Mouse (Mus musculus): ENCODE measurements around the gene Stpg3. TPM values are rescaled to one million over a fixed set of nuclear protein-coding genes. Genes with fewer than 3 reads are reported as not detected.

Stpg3 gene
- total and polyA plus RNA-seq, 2 experiments from 2014 or later = not detected

GRCm38 (mm10) chr2:25224492-25224765 is 10.0 kb upstream of the Stpg3 start, which contains the start of gene Tubb4b:
TSS of gene Tubb4b (minus strand) at chr2:25224702.
- DNase-seq (ENCODE audit: low spot score) (no peak), ATAC-seq (no peak)
- H3K4me2 ChIP-seq (ENCODE audit: low read depth, low read length) = peak within 1 kb of the TSS; percentile 84
- peak; percentile 62 for TF ChIP-seq CTCF (IDR thresholded peaks at IDR 0.05; ENCODE audit: low read depth)
- H3K27me3 ChIP-seq (ENCODE audit: insufficient read depth, low read length) = no peaks in the 10 kb centered on the region
- peak within 1 kb of the TSS; percentile 97 for H3K27ac ChIP-seq
- under 1% methylated on average over 17 of the region's 17 CpGs for WGBS
- no peaks in the 10 kb centered on the region for H3K36me3 ChIP-seq (ENCODE audit: insufficient read depth, low read length)
- no peaks in the 10 kb centered on the region for H3K9me3 ChIP-seq (ENCODE audit: low read length)
- peak within 1 kb of the TSS; percentile 87 for H3K9ac ChIP-seq (replicated peaks; ENCODE audit: low read length)
- peaks cover 19% of the 10 kb centered on the region for H3K4me1 ChIP-seq (ENCODE audit: insufficient read depth, low read length)
- H3K4me3 ChIP-seq (ENCODE audit: low read length) = peak within 1 kb of the TSS; percentile 80

DNA sequence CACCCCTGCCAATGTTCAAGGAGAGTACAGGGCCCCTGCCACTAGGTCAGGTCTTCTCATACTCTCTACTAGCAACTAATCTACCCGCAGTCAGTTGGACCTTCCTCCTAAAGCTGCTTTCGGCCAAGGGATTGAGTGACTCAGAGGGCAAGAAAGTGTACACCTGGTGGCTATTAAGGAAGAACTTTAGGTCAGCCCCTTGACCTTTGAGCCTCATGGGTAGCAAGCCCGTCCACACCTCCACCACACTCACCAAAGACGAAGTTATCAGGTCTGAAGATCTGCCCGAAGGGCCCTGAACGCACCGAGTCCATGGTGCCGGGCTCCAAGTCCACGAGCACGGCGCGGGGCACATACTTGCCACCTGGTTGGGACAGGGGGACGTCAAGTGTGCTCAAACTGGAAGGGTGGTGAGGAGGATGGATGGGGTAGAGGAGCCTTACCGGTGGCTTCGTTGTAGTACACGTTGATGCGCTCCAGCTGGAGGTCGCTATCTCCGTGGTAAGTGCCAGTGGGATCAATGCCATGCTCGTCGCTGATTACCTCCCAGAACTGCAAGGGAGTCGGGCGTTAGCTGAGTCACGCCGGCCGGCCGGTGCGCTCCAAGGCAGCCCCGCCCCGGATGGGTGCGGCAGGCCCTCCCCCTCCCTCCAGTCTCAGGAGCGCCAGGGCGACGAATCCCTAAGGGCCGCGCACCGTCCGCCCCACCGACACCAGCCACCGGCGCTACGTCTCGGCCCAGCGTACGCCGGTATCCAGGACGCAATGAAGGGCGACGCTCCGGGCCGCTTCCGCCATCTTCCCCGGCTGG is 9.4 kb upstream of the Stpg3 start:
- Histone ChIP-seq H3K36me3 (ENCODE audit: insufficient read depth, low read length) (no peaks in the 10 kb centered on the region), H3K9me3 (ENCODE audit: low read length) (no peaks in the 10 kb centered on the region), H3K27ac (peak overlapping the region; percentile 95), H3K4me2 (ENCODE audit: low read depth, low read length) (peak overlapping the region; percentile 84), H3K4me1 (ENCODE audit: insufficient read depth, low read length) (peaks cover 18% of the 10 kb centered on the region), H3K27me3 (ENCODE audit: insufficient read depth, low read length) (no peaks in the 10 kb centered on the region), H3K4me3 (ENCODE audit: low read length) (peak overlapping the region; percentile 80), H3K9ac (replicated peaks; ENCODE audit: low read length) (peak overlapping the region; percentile 87)
- DNase-seq (ENCODE audit: low spot score) (no peak), ATAC-seq (peak; percentile 12; the same call in 1 of the 2 replicates)
- no peak for TF ChIP-seq CTCF (IDR thresholded peaks at IDR 0.05; ENCODE audit: low read depth)
- WGBS = 3% methylated on average over 47 of the region's 53 CpGs

DNA sequence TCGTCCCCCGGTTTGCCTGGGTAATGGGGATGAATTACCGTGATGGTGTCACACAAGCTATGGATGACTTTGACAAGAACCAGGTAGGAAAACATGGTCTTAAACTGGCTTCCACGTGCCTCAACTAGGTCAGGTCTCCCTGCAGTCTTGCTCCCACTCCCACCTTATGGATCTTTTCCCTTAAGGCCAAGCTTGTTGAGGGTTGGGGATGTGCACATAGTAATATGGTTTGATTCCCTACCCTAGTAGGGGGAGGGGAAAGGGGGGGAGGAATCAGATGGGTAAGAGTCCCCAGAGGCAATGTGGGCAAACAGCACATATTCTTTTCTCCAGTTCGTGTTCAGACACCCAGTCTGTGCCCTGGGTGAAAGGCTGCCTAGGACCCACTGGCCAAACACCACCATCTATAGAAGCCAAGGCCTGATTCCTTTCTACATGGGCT is 6.9 kb upstream of the Stpg3 start:
- Histone ChIP-seq H3K4me2 (ENCODE audit: low read depth, low read length) (no peak overlapping the region), H3K9ac (replicated peaks; ENCODE audit: low read length) (no peak overlapping the region), H3K27ac (no peak overlapping the region), H3K9me3 (ENCODE audit: low read length) (no peaks in the 10 kb centered on the region), H3K4me3 (ENCODE audit: low read length) (no peak overlapping the region), H3K36me3 (ENCODE audit: insufficient read depth, low read length) (no peaks in the 10 kb centered on the region), H3K27me3 (ENCODE audit: insufficient read depth, low read length) (no peaks in the 10 kb centered on the region), H3K4me1 (ENCODE audit: insufficient read depth, low read length) (peaks cover 12% of the 10 kb centered on the region)
- ATAC-seq = no peak
- no peak for DNase-seq (ENCODE audit: low spot score)
- no peak for TF ChIP-seq CTCF (IDR thresholded peaks at IDR 0.05; ENCODE audit: low read depth)
- 73% methylated on average over 5 of the region's 5 CpGs for WGBS

GRCm38 (mm10) chr2:25218445-25218844 is 4.0 kb upstream of the Stpg3 start, which contains the start of gene Fam166a:
TSS of gene Fam166a (plus strand) at chr2:25218745.
- H3K9ac ChIP-seq (replicated peaks; ENCODE audit: low read length) = no peak within 1 kb of the TSS
- no peak within 1 kb of the TSS for H3K4me2 ChIP-seq (ENCODE audit: low read depth, low read length)
- ATAC-seq (no peak), DNase-seq (ENCODE audit: low spot score) (no peak)
- H3K27me3 ChIP-seq (ENCODE audit: insufficient read depth, low read length) = no peaks in the 10 kb centered on the region
- no peak for TF ChIP-seq CTCF (IDR thresholded peaks at IDR 0.05; ENCODE audit: low read depth)
- H3K27ac ChIP-seq = no peak within 1 kb of the TSS
- peaks cover 2% of the 10 kb centered on the region for H3K4me1 ChIP-seq (ENCODE audit: insufficient read depth, low read length)
- no peak within 1 kb of the TSS for H3K4me3 ChIP-seq (ENCODE audit: low read length)
- no peaks in the 10 kb centered on the region for H3K9me3 ChIP-seq (ENCODE audit: low read length)
- H3K36me3 ChIP-seq (ENCODE audit: insufficient read depth, low read length) = no peaks in the 10 kb centered on the region

- H3K4me3 ChIP-seq (ENCODE audit: low read length) = no peak overlapping the region
- H3K9me3 ChIP-seq (ENCODE audit: low read length) = no peaks in the 10 kb centered on the region
- DNase-seq (ENCODE audit: low spot score) = no peak
- H3K27me3 ChIP-seq (ENCODE audit: insufficient read depth, low read length) = no peaks in the 10 kb centered on the region
- no peaks in the 10 kb centered on the region for H3K36me3 ChIP-seq (ENCODE audit: insufficient read depth, low read length)
- H3K9ac ChIP-seq (replicated peaks; ENCODE audit: low read length) = no peak overlapping the region
- no peak overlapping the region for H3K4me2 ChIP-seq (ENCODE audit: low read depth, low read length)
- H3K27ac ChIP-seq = no peak overlapping the region
- WGBS = 71% methylated on average over 2 of the region's 2 CpGs
- no peaks in the 10 kb centered on the region for H3K4me1 ChIP-seq (ENCODE audit: insufficient read depth, low read length)
- no peak for ATAC-seq
- no peak for TF ChIP-seq CTCF (IDR thresholded peaks at IDR 0.05; ENCODE audit: low read depth)
These were observed 3.2 kb upstream of the Stpg3 start for GRCm38 (mm10) chr2:25217666-25218065.

DNA sequence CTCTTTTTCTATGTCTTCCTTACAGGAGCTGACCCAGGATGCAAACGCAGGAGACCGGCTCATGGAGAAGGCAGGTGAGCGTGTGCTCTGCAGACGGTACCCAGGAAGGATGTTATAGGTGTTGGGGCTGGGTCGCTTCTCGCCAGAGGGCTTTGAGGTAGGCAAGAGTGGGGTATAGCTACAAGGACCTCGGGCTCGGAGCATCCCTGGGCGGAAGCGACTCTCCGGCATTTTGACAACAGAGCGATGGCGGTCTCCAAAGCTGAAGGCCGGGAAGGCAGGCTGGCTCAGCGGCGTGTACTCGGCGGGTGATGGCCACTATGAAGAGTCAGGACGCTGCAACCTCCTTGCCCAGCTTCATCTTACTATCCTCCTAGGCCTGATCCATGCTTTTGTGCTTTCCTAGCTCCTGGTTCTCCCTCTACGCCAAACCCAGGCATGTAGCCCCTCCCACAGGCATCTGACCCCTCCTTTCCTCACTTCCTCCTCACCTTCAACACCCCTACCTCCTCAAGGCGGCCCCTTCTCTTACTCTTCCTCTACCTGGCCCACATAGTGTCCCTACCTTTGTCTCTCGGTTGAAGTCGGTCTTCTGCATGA is 1.1 kb downstream of the Stpg3 start:
- no peak for ATAC-seq
- no peaks in the 10 kb centered on the region for H3K36me3 ChIP-seq (ENCODE audit: insufficient read depth, low read length)

More for the DNA sequence above, 1.1 kb downstream of the Stpg3 start:
- no peak for DNase-seq (ENCODE audit: low spot score)
- Histone ChIP-seq H3K9me3 (ENCODE audit: low read length) (no peaks in the 10 kb centered on the region), H3K27me3 (ENCODE audit: insufficient read depth, low read length) (no peaks in the 10 kb centered on the region), H3K27ac (no peak overlapping the region), H3K4me3 (ENCODE audit: low read length) (no peak overlapping the region), H3K9ac (replicated peaks; ENCODE audit: low read length) (no peak overlapping the region), H3K4me1 (ENCODE audit: insufficient read depth, low read length) (peaks cover 14% of the 10 kb centered on the region), H3K4me2 (ENCODE audit: low read depth, low read length) (no peak overlapping the region)
- 73% methylated on average over 17 of the region's 23 CpGs for WGBS
- TF ChIP-seq CTCF (IDR thresholded peaks at IDR 0.05; ENCODE audit: low read depth) = no peak
